Mouse (Mus musculus) gonadal fat pad, adult 2 months (tissue): ENCODE results near the gene Park7. TPM values are rescaled to one million over a fixed set of nuclear protein-coding genes. Genes with fewer than 3 reads are reported as not detected.
"Not testable (repeated sequence)": the region's sequence is repeated elsewhere in the genome, so short reads cannot be mapped to it uniquely, and the experiment has no call there.

Experiments
- DNase-seq: peaks from one replicate; pipeline ENCODE4 v3.0.0-alpha.2; 2012; ENCODE audit warnings: low read depth
- polyA plus RNA-seq: library from polyadenylated mRNA; depleted of rRNA; stranded (reverse); fragments of >200 nt; gene quantifications from 2 replicates; pipeline ENCODE4 v1.2.3, GENCODE M21; 2012

Park7 gene
- polyA plus RNA-seq, 1 experiment: 190 TPM

DNA sequence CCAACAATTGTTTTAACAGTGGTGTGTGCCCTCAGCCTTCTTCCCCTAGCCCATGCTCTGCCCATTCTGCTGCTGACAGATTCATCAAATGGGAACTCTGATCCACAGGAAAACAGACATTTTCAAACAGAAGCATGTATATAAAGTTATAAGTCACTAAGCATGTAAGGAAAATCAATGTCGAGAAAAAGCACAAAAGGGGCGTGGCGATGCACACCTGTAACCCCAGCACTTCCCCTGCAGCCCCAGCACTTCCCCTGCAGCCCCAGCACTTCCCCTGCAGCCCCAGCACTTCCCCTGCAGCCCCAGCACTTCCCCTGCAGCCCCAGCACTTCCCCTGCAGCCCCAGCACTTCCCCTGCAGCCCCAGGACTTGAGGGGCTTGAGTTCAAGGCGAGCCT is 39.8 kb downstream of the Park7 start:
- DNase-seq: not testable (repeated sequence)

DNA sequence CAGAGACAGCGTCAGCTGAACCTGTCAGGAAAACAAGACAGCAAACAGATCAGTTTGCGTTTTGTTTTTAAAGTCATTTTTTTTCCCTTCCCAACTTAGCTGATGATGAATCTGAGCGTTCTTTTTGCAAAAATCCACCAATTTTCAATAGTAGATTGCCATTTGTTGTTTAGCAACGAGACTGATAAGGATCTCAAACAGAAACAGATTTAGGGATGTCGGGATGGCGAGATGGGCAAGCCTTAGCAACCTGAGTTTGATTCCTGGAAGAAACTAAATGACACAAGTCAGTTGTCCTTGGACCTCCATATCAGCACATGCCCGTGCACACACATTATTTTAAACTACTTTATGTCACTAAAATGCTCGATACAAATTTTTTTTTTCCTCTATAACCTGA is 41.6 kb downstream of the Park7 start:
- DNase-seq: no peak

DNA sequence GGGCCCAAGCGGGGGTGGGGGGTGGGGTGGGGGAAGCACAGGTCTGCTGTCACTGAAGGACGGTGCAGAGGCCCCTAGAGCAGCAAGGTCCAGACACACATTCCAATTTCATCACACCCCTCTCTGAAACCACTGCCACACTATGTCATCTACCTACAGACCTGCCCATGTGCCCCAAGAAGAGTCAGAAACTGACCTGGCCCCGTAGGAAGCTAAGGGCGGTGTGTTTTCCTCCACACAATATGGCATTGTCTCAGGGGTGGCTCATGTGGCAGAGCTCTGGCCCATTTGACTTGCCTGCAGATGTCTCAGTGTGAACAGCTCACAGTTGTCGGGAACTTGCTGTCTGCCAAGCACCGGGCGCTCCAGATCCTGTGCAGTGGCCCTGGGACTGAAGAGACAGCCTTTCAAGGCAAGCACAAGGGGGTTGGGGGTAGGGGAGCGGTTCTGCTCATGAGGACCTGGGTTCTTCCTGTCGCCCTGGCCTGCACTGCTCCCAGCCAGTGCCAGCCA is 42.0 kb downstream of the Park7 start:
- no peak for DNase-seq

DNA sequence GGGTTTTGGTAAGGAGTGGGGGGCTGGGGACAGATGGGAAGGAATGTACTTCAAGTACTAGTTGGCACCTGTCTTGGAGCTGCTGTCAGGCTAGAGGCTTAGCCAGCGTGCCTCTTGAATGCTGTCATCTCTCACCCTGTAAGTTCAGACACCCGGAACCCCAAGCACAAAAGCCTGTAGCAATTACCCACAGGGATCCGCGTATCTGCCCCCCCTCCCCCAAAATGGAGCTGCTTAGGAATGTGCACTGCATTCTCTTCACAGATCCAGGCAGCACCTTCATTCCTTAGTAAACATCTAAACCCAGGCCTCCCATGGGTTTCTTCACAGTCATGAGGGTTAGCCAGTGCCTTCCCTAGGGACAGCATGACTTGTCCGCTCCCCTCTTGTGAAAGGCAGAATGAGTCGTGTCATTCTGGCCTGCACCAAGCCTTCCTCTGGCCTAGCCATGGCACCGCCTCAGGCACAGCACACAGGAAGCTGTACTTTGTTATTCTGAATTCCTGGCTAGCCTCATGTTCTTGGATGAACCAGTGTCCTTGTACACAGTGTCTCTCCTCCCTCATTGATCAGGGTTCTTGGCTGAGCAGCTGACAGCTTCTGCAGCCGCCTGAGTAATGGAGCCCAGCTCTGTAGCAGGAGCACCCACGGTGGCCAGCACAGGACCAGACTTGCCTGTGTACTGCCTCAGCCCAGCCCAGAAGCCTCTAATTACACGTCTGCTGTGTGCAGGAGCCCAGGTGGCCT is 42.7 kb downstream of the Park7 start:
- DNase-seq: peak; percentile 98

DNA sequence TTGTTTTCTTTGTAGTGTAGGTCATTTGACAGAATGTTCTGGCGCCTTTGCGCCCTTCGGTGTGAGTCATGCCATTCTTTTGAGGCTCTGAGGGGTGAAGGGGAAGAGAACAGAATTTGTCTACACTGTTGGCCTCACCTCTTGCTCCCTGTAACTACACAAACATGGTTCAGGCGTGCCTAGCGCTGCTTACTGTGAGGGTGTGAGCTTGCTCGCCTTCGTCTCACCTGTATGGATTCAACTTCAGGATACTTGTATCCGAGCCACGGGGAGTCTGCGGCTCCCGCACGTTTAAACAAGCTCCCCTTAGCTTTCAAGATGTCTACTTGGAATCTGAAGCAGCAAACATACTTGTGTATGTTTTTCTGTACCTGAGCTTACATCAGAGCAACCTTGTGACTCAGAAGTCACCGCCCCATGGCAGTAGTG is 43.3 kb downstream of the Park7 start:
- no peak for DNase-seq

DNA sequence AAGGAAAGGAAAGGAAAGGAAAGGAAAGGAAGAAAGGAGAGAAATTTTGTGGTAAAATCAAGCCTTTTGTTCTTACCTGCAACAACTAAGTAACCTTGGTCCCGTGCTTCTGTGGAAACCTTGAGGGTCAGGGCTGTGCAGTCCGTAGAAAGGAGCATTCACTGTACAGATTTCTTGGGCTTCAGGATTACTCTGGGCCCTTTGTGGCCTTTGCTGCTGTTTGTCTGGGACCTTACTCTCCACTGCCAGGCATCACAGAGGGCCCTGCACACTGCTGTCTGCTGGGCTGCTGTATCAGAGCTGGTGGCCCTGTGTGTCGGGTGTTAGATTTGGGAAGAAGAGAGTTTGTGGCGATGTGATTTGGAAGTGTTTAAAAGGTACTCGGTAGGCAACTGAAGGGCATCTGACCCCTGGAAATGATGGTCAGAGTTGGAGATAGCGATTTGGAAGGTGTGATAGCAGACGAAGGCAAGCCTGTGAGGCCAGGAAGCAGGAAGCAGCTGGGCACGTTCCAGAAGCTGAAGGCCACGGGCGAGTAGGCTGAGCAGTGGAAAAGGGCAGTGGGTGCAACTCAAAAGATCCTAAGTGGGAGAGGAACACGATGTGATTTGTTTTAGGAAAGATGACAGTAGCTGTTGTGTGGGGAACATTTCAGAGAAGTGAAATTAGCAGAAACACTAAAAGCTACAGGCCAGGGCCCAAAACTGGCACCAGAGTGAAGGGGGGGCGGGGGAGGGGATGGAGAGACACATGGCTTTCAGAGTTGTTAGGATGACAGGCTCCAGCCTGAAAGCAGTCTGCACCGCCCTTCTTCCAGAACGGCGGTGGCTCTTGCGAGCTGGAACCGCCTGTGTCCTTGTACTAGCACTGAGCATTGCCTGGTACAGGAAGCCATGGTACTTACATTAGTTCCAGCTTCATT is 44.7 kb downstream of the Park7 start:
- no peak for DNase-seq

DNA sequence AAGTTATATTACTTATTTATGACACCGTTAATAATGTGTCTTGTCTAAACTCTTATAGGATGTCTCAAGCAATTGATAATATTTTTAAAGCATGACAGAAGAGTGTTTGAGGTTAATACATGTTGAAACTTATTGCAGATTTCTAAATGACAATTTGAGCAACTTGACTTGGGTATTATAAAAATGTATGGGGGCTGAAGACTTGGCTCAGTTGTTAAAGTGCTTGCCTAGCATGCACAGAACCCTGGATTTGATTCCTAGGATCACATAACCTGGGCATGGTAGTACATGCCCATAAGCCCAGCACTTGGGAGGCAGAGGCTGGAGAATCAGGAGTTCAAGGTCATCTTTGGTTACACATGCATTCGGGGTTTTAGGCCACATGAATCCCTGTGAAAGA is 45.4 kb downstream of the Park7 start:
- DNase-seq: peak; percentile 88

DNA sequence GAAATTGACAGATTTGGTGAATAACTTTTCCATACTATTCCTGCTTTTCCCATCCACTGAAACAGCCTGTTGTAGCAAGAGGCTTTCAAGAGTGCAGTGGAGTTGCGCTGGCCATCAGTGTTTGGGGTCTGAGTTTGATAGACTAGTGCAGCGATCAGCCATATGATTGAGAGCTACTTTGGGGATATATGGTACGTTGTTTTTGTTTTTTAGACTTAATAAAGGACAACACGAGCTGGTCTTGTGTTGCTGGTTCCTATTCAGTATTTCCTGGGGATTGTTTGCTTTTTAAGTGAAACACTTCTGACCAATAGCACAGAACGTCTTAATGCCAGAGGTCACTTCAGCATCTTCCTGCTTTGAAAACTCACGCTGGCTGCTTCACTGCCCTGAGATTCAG is 46.1 kb downstream of the Park7 start:
- no peak for DNase-seq

DNA sequence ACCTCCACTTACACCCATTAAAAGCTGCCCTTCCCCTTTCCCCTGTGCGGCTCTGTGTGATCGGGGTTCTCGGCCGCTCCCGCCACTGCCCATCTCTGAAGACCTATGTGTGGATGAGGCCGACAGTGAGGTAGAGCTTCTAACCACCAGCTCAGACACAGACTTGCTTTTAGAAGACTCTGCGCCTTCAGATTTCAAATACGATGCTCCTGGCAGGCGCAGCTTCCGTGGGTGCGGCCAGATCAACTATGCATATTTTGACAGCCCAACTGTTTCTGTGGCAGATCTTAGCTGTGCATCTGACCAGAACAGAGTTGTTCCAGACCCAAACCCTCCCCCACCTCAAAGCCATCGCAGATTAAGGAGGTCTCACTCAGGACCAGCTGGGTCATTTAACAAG is 47.7 kb downstream of the Park7 start:
- no peak for DNase-seq

DNA sequence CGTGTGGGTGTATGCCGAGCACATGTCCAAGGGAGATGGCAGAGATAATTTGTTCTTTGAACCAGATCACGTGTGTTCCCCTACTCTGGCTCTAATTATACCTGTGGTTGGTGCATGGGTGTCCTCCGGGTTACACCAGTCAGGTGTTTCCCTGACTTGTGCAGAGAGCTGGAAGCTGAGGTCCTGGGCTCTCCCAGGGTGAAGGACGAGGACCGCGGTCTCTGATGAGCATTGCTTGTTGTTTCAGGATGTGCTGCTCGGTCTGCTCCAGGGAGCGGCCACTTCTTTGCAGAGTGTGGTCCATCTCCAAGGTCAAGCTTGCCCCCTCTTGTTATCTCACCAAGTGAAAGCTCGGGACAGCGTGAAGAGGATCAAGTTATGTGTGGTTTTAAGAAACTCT is 48.2 kb downstream of the Park7 start:
- no peak for DNase-seq

DNA sequence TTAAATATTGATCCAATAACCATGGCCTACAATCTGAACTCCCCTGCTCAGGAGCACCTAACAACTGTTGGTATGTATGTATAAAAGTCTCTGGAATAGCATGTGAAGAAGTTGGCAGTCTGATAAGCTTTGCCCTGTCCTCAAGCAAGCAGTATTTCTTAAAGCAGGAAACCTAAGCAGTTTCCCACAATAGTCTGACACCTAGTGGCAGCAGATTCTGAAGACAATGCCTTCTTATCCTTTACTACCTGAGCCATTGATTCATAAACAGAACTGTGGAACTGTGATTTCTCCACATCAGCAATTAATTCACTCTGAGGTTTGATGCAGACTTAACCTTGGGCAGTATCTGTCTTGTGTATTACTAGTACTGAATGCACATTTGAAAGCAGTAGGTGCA is 48.9 kb downstream of the Park7 start:
- DNase-seq: no peak

DNA sequence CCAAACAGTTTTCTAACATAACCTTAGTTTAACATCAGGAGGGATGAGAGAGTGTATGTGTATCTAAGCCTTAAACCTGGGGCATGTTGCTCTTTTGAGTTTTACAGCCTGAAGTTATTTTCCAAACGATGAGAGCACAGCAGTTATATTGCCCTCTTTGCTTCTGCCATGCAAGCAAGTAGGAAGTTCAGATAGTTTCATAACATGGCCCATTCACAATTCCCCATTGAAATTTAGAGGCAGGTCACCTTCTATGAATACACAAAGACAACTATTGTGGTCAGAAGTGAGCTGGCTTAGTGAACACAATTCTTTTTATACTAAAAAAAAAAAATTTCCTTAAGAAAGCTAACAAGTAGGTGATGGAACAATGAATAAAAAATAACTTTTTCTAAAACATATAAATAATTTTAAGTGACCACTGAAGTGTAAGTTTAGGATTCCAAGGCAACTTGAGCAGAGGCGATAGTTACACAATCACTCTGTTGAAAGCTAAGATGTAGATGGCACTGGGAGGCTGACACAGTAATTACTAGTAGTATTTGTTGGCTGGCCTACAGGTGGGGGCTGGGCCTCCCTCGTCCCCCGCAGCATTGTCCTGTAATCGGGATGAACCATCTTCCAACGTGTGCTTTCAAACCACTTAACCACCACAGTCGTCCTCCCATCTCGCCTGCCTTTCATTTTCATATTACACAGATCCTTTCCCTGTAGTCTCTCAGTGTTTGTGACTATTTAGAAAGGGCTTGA is 51.4 kb downstream of the Park7 start:
- DNase-seq: no peak

DNA sequence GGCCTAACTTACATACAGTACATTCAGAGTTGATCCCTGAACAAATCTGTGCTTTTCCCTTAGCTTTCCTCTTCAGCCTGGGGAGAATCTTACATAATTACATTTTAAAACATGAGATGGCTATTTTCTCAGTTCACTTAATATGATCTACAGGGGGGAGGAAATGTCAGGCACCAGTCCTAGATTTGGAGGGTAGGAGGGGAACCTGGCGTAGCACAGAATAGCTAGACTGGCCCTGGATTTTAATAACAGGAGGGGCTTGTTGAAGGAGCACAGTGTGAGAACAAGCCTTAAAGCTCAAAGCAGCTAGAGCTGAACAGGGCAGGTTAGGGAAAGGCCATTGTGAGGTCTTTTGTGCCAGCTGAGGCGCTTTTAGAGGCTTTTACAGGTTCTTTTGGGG is 53.1 kb downstream of the Park7 start:
- DNase-seq: no peak

DNA sequence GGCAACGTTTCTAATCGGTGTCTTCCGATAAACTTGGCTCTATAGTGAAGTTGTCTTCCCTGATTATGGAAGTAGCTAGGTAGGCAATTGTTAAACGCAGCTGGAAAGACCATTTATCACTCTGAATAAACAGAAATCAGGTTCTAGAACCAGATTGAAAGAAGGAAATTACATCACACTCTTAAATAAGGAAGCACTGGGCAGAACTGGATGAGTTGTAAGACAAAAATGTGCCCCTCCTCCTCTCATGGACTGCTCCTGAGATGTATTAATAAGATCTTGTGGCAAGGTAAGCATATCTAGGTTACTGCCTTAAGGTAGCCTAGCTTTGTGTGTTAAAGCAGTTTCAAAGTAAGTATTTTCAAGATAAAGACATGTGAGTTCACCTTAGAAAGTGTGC is 53.7 kb downstream of the Park7 start:
- no peak for DNase-seq

DNA sequence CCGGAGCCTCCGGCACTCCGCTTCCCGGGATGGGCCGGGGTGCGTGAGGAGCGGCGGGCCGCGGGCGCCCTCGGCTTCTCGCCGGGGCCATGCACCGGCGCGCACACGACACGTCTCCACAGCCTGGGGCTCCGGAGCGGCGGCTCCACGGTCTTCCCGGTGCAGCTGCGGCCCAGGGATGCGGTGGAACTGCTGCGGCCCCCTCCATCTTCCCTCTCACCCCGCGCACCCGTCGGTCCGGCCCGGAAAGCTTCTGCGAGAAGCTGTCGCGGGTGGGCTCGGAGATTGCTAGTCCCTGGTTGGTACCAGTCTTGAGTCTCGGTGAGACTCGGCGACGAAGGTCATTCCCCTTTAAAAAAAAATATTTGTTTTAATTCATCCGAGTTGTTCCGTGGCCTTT is 58.9 kb downstream of the Park7 start:
- no peak for DNase-seq

DNA sequence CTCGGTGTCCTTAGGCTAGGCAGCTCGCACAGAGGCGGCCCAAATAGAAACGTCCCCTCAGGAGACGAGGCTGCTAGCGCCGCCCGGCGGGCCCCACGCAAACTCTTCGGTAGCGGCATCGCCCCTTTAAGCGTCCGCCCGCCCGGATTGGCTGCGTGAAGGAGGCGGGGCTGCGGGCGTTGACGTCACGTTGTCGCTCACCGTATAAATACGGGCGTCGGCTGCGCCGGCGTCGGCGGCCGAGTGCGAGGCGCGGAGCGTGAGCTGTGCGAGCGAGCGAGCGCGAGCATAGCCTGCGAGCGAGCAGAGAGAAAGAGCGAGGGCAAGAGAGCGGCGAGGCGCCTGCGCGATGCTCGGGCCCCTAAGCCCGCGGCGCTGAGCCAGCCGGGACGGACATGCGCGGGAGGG is 59.4 kb downstream of the Park7 start:
- no peak for DNase-seq

DNA sequence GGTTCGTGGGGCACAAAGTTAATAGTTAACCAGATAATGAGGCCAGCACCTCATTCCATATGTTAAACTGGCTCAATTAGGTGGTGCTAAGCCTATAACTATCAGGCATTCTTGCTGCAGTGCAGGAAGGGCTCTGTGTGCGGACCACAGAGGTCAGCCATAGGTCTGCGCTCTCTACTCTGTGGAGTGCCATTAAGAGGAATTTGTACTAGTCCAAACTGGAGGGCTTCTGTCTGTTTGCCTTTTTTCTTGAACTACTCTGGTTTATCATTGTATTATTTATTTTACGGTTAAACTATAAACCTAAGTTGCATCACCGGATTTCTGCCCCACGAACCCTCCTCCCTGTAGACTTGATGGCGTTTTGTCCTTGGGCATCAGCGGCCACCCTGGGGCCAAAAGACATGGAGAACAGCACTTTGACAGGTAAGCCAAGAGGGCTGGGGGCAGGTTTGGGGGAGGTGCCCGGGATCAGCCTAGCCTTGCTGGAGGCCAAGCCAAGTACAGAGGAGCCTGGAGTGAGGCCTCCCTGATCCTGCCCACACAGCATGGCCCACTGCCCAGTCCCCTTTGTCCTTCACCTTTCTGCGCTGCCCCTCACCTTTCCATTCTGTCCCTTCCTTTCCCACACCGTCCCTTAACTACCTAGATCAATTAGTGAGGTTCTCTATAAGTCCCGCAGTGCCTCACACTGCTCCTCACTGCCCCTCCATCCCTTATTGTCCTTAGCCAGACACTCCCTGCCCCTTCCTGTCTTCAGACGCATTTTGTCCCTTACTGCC is 60.4 kb downstream of the Park7 start, which contains the start of gene Errfi1:
Gene Errfi1, plus strand, starts transcription at position 240 of the 782 bp plus-strand sequence.
- DNase-seq: no peak

DNA sequence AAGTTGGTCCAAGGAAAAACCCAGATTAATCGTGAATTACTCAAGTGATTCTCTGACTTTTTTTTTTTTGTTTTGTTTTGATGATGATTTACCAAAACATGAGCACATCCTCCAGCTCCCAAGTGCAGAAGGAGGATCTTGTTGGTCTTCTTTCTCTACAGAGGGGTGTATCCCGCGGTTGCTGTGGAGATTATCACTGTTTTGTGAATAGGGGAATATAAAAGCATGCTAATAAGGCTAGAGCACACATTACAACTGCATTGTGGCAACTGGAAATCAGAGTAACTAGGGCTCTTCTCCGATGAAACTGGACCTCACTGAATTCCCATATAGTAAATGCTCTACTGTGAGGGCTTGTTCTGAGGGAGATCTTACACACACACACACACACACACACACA is 61.8 kb downstream of the Park7 start:
- DNase-seq: no peak

DNA sequence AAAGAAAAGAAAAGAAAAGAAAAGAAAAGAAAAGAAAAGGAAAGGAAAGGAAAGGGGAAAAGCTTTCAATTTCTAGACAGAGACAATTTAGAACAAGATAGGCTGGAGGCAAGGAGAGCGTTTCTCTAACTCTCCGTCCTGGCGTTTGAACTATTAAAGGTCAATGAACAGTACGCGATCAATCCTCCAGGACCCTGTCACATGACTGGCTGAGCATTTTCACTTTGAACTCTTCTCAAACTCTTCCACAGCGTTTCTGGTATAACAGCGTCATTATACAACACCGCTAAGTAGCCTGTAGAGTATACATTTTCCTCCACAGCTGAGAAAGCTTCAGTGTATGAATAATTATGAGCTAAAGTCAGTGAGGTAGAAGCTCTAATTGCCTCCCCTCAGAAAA is 62.2 kb downstream of the Park7 start:
- no peak for DNase-seq

DNA sequence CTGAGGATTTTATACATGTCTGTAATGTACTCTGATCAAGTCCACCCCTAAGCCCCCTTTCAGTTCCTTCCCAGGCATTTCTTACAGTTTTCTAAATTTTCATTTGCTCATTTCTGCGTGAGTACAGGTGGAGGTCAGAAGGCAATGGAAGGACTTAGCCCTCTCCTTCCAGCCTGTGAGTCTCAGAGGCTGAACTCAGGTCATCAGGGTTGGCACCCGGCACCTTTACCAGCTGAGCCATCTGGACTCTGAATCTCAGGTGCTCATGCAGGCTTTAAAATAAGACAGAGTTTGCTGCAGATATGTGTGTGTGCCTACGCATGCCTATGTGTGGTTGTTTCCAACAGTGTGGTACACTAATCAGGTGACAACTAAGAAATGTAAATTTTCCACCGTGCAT is 63.3 kb downstream of the Park7 start:
- no peak for DNase-seq

DNA sequence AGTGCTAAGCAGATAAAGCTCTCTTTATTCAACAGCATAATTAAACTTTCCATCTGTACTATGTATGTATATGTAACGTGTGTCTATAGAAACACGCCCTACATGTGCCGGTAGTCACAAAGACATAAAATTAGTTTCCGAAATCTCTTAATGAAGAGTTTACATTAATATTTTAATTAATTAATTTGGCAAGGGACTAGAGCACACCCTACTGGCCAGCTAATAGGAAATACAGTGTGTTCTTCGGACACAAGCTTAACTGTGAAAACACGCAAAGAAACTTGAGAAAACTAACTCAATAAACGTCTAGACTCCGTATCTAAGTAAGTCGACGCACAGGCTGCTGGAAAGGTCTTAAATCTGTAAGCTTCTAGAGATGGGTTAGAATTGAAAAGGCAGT is 64.3 kb downstream of the Park7 start:
- DNase-seq: no peak
